Mouse (Mus musculus) forebrain, embryonic 11.5 days (tissue): ENCODE measurements around the gene Wdr1. TPM values are rescaled to one million over a fixed set of nuclear protein-coding genes. Genes with fewer than 3 reads are reported as not detected.

Experiments
- ATAC-seq: fragments of 200-750 bp; cut with Nextera tagmentation; replicated peaks from 2 replicates; pipeline ENCODE4 v1.8.0; 2017; ENCODE audit warnings: moderate TSS enrichment; ENCODE audit not compliant: low FRiP score
- DNase-seq: peaks from one replicate; pipeline ENCODE4 v3.0.0-alpha.2; 2017; ENCODE audit warnings: low spot score
- H3K27ac ChIP-seq: fragments of 300-500 bp; sonication (generic); 2 replicates; pipeline ENCODE4 v1.5.1; 2014; ENCODE audit warnings: low read depth, low read length
- H3K27me3 ChIP-seq: fragments of 300-500 bp; sonication (generic); 2 replicates; pipeline ENCODE4 v1.6.1; 2014; ENCODE audit warnings: mild to moderate bottlenecking, low read length, mixed read lengths; ENCODE audit not compliant: control insufficient read depth, insufficient read depth
- H3K36me3 ChIP-seq: fragments of 300-500 bp; sonication (generic); 2 replicates; pipeline ENCODE4 v1.6.1; 2014; ENCODE audit warnings: mild to moderate bottlenecking, low read length, moderate library complexity, mixed read lengths; ENCODE audit not compliant: control insufficient read depth, insufficient read depth
- H3K4me1 ChIP-seq: fragments of 300-500 bp; sonication (generic); replicated peaks from 2 replicates; pipeline ENCODE4 v1.6.1; 2014; ENCODE audit warnings: low read length, mixed read lengths; ENCODE audit not compliant: control insufficient read depth, insufficient read depth
- H3K4me2 ChIP-seq: fragments of 300-500 bp; sonication (generic); 2 replicates; pipeline ENCODE4 v1.6.1; 2014; ENCODE audit warnings: low read depth, mild to moderate bottlenecking, low read length, moderate library complexity, mixed read lengths; ENCODE audit not compliant: severe bottlenecking
- H3K4me3 ChIP-seq: fragments of 300-500 bp; sonication (generic); 2 replicates; pipeline ENCODE4 v1.5.1; 2014; ENCODE audit warnings: low read depth, low read length
- H3K9ac ChIP-seq: fragments of 300-500 bp; sonication (generic); 2 replicates; pipeline ENCODE4 v1.6.1; 2014; ENCODE audit warnings: low read length
- H3K9me3 ChIP-seq: fragments of 300-500 bp; sonication (generic); 2 replicates; pipeline ENCODE4 v1.6.1; 2016; ENCODE audit warnings: low read length, mixed read lengths; ENCODE audit not compliant: control insufficient read depth
- WGBS: fragments of 180-500 bp; shearing (Covaris S2); extraction: QIAGEN DNeasy Blood & Tissue Kit; methylation state at CpG from one replicate; pipeline ENCODE4 v1.1.7; 2014; 5-methylcytosine and 5-hydroxymethylcytosine counted together
- polyA plus RNA-seq: library from polyadenylated mRNA; unstranded; fragments of >200 nt; fragmentation: Nextera tagmentation; extraction: Ambion mirVana; gene quantifications from 2 replicates; pipeline ENCODE4 v1.2.1, GENCODE M21; 2014

The Wdr1 gene
- polyA plus RNA-seq, 1 experiment from 2014 or later, result 157 TPM

GRCm38 (mm10) chr5:38540898-38541297 is 22.1 kb downstream of the Wdr1 start:
- no peaks in the 10 kb centered on the region for H3K27me3 ChIP-seq
- H3K36me3 ChIP-seq, result peaks cover 22% of the 10 kb centered on the region; the same call in 1 of the 2 replicates
- no peak for DNase-seq
- ATAC-seq, result no peak
- no peaks in the 10 kb centered on the region for H3K4me1 ChIP-seq
- H3K4me2 ChIP-seq, result no peak overlapping the region
- H3K9ac ChIP-seq, result no peak overlapping the region
- H3K9me3 ChIP-seq, result no peaks in the 10 kb centered on the region
- H3K4me3 ChIP-seq, result no peak overlapping the region
- no peak overlapping the region for H3K27ac ChIP-seq
- 94% methylated on average over 1 of the region's 1 CpGs for WGBS

GRCm38 (mm10) chr5:38538508-38538907 is 24.5 kb downstream of the Wdr1 start:
- no peak for ATAC-seq
- Histone ChIP-seq H3K27me3 (no peaks in the 10 kb centered on the region), H3K4me3 (no peak overlapping the region), H3K4me1 (no peaks in the 10 kb centered on the region), H3K36me3 (peaks cover 17% of the 10 kb centered on the region; the same call in 1 of the 2 replicates), H3K9ac (no peak overlapping the region), H3K9me3 (no peaks in the 10 kb centered on the region), H3K4me2 (no peak overlapping the region), H3K27ac (no peak overlapping the region)
- no peak for DNase-seq
- 90% methylated on average over 8 of the region's 8 CpGs for WGBS

- Histone ChIP-seq H3K27ac (no peak overlapping the region), H3K9me3 (no peaks in the 10 kb centered on the region), H3K4me1 (no peaks in the 10 kb centered on the region), H3K4me2 (no peak overlapping the region), H3K36me3 (peaks cover 17% of the 10 kb centered on the region; the same call in 1 of the 2 replicates), H3K9ac (no peak overlapping the region), H3K4me3 (no peak overlapping the region), H3K27me3 (no peaks in the 10 kb centered on the region)
- DNase-seq (no peak), ATAC-seq (no peak)
- WGBS, result 96% methylated on average over 4 of the region's 4 CpGs
These were observed 25.2 kb downstream of the Wdr1 start for GRCm38 (mm10) chr5:38537845-38538244.

- H3K9ac ChIP-seq, result no peak overlapping the region
- H3K4me1 ChIP-seq, result no peaks in the 10 kb centered on the region
- no peaks in the 10 kb centered on the region for H3K27me3 ChIP-seq
- no peaks in the 10 kb centered on the region for H3K9me3 ChIP-seq
- 83% methylated on average over 3 of the region's 3 CpGs for WGBS
- ATAC-seq (no peak), DNase-seq (no peak)
- no peak overlapping the region for H3K4me2 ChIP-seq
- H3K36me3 ChIP-seq, result peaks cover 17% of the 10 kb centered on the region; the same call in 1 of the 2 replicates
- H3K4me3 ChIP-seq, result no peak overlapping the region
- H3K27ac ChIP-seq, result no peak overlapping the region
These were observed 26.2 kb downstream of the Wdr1 start for GRCm38 (mm10) chr5:38536822-38537221.

- no peak for DNase-seq
- Histone ChIP-seq H3K27ac (no peak overlapping the region), H3K4me2 (no peak overlapping the region), H3K4me3 (no peak overlapping the region), H3K4me1 (no peaks in the 10 kb centered on the region), H3K9ac (no peak overlapping the region), H3K9me3 (no peaks in the 10 kb centered on the region), H3K27me3 (no peaks in the 10 kb centered on the region), H3K36me3 (peaks cover 22% of the 10 kb centered on the region)
- 89% methylated on average over 4 of the region's 4 CpGs for WGBS
- ATAC-seq, result no peak
These were observed 30.9 kb downstream of the Wdr1 start for GRCm38 (mm10) chr5:38532084-38532483.

GRCm38 (mm10) chr5:38529724-38530428 is 33.1 kb downstream of the Wdr1 start:
- Histone ChIP-seq H3K36me3 (peaks cover 11% of the 10 kb centered on the region), H3K4me2 (no peak overlapping the region), H3K27ac (no peak overlapping the region), H3K27me3 (no peaks in the 10 kb centered on the region), H3K9me3 (no peaks in the 10 kb centered on the region), H3K4me3 (no peak overlapping the region), H3K9ac (no peak overlapping the region), H3K4me1 (no peaks in the 10 kb centered on the region)
- DNase-seq, result no peak
- WGBS, result 79% methylated on average over 6 of the region's 6 CpGs
- ATAC-seq, result no peak

- Histone ChIP-seq H3K9me3 (no peaks in the 10 kb centered on the region), H3K4me3 (no peak overlapping the region), H3K4me2 (no peak overlapping the region), H3K4me1 (no peaks in the 10 kb centered on the region), H3K36me3 (peaks cover 5% of the 10 kb centered on the region; the same call in 1 of the 2 replicates), H3K27ac (no peak overlapping the region), H3K9ac (no peak overlapping the region), H3K27me3 (no peaks in the 10 kb centered on the region)
- DNase-seq, result no peak
- 97% methylated on average over 5 of the region's 5 CpGs for WGBS
- no peak for ATAC-seq
These were observed 40.0 kb downstream of the Wdr1 start for GRCm38 (mm10) chr5:38522977-38523376.

GRCm38 (mm10) chr5:38520838-38521237 is 42.2 kb downstream of the Wdr1 start:
- ATAC-seq, result no peak
- 50% methylated on average over 1 of the region's 1 CpGs for WGBS
- no peak overlapping the region for H3K4me3 ChIP-seq

GRCm38 (mm10) chr5:38516267-38516666 is 46.8 kb downstream of the Wdr1 start:
- Histone ChIP-seq H3K27ac (no peak overlapping the region), H3K9me3 (no peaks in the 10 kb centered on the region), H3K4me3 (no peak overlapping the region), H3K9ac (no peak overlapping the region), H3K4me1 (no peaks in the 10 kb centered on the region), H3K27me3 (no peaks in the 10 kb centered on the region), H3K4me2 (no peak overlapping the region), H3K36me3 (no peaks in the 10 kb centered on the region)
- DNase-seq (no peak), ATAC-seq (no peak)
- 54% methylated on average over 6 of the region's 6 CpGs for WGBS

More at GRCm38 (mm10) chr5:38520838-38521237, 42.2 kb downstream of the Wdr1 start:
- Histone ChIP-seq H3K27ac (no peak overlapping the region), H3K4me2 (no peak overlapping the region), H3K36me3 (no peaks in the 10 kb centered on the region; the same call in 1 of the 2 replicates), H3K4me1 (no peaks in the 10 kb centered on the region), H3K9me3 (no peaks in the 10 kb centered on the region), H3K27me3 (no peaks in the 10 kb centered on the region), H3K9ac (no peak overlapping the region)
- no peak for DNase-seq
